Mouse (Mus musculus) CD4-positive helper T cell, adult 2 months (primary cell): ENCODE results near the gene Cd300a.

ENCODE experiments used
- DNase-seq: peaks from one replicate; pipeline ENCODE4 v3.0.0-alpha.2; 2012; ENCODE audit warnings: low read depth, missing footprints, low spot score

Gene Cd300a

DNA sequence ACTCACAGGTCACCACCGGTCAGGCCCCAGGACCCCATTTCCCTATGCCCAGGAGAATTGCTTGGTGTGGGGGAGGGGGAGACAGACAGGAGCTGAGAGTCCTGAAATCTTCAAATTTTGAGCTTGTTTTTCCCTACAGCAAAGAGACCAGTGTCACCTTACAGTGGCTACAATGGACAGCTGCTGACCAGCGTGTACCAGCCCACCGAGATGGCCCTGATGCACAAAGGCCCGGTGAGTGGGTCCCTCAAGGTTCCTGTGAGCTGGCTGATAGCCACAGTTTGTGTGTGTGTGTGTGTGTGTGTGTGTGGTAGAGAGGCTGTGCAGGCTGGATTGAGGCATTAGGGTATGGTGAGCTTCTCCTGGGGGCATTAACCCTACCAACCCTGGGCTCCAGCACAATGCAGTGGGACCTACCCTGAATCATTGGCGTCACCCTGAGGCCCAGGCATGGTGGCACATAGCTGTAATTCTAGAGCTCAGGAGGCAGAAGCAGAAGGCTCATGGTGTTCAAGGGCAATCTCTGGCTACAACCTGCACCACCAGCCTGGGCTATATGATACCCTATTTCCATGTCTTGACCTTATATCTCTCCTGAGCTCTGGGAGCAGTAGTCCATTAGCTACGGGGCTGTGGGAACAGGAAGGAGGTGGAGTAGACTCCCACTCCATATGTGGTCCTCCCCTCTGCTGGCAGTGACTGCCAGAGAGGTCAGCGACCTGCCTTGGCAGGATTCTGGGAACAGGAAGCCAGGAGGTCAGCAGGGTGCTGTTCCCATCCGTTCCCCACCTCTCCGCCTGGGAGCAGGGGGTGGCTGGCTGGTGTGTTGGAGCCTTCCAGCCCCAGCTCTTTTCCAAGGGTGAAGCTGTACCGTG lies 23.1 kb upstream of the Cd300a start:
- DNase-seq: no peak

- DNase-seq: no peak
Observed at GRCm38 (mm10) chr11:114867361-114868235, 22.2 kb upstream of the Cd300a start.

DNA sequence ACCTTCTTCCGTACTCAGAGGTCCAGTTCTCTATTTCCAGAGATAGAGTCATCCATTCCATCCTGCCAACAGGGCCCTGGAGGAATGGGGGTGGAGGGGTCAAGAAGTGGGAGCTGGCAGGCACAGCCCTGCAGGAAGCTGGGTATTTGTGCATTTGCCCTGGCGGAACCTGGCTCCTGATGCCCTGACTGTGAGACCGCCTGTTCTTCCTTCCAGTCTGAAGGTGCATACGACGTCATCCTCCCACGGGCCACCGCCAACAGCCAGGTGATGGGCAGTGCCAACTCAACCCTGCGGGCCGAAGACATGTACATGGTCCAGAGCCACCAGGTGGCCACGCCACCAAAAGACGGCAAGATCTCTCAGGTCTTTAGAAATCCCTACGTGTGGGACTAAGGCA lies 21.6 kb upstream of the Cd300a start:
- DNase-seq: no peak

DNA sequence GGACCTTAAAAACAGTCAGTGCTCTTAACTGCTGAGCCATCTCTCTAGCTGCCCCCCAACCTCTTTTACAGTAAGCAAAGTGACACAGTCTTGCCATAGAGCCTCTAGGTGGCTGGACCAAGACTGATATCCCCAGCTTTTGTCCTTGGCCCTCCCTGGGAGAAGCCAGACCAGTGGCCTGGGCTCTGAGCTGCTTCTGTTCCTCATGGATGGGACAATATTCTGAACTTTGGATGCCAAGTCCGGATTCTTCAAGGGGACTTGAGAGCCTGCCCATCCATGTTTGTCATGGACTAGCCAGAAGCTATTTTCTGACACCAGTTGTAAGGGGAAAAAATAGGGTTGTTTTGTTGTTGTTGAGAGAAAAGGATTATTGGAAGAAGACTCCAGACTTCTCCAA lies 20.1 kb upstream of the Cd300a start:
- DNase-seq: no peak

GRCm38 (mm10) chr11:114871540-114871939 lies 18.3 kb upstream of the Cd300a start:
- DNase-seq: no peak

- peak; percentile 51 for DNase-seq
Observed at GRCm38 (mm10) chr11:114873022-114873817, 16.6 kb upstream of the Cd300a start.

DNA sequence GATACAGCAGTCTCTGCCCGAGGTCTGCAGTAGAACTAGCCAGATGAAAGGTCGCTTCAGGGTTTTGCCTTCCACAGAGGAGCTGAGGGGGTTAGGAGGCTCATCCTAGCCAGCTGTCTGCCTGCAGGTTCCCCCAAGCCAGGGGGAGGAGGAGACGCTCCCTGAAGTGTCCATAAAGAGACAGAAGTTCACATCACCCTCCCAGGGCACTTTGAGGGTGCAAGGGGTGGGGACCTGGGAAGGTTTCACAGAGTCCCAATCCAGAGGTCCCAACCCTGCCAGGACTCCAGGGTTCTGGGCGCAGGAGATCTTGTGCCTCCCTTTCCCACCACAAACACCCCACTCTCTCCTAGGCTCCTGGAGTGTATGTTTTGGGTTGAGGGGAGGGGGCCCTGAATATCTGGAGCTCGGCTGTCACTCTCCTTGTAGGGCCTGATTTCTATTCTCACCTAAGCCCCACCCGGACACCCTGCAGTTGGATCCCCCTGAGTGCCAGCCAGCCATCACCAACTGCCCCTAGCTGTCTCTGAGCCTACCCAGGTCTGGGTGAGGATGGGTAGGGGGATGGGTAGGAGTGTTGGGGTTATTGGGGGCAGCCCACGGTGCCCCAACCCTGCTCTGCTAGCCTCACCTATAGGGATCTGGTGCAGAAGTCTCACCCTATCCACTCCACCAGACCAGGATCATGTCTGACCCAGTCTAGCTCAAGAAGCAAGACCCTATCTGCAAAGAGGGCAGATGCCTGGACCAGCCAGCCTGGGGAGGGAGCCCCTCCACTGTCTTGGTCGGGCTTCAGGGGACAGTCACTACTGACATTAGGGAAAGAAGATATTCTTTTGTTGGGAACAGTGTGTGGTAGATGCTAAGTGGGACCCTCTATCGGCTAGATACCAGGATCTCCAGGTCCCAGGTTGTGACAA lies 15.4 kb upstream of the Cd300a start:
- no peak for DNase-seq

DNA sequence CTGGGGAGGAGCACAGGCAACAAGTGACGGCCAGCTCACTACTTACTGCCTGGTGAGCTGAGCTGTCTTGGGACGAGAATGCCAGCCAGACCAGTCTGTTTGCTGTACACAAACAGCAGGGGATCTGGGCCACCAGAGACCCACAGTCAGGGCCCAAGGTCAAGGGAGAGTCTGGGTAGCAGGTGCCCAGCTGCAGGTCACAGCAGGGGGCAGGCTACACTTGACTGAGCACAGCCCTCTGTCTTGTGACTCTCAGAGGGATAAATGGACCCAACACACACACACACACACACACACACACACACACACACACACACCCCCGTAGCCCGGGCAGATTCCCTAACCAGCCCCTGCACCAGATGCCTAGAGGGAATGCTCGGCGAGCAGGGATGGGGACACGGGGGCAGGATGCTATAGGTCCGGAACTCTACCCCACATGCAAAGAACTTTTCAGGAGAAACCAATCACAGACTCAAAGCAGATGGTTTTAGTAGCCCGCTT lies 14.5 kb upstream of the Cd300a start:
- DNase-seq: no peak

DNA sequence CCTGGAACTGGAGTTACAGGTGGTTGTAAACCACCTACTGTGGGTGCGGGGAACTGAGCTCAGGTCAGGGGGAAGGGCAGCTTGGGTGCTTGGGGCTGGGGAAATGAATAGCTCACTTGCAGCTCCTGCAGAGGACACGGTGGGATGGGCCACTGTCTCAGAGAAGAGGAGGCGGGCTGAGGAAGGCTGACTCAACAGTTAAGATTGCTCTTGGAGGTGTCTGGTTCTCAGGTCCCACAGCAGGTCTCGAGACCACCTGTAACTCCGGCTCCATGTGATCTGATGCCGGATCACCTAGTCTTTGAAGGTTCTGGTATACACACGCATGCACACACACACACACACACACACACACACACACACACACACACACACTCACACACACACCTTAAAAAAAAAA lies 13.7 kb upstream of the Cd300a start:
- peak; percentile 75 for DNase-seq

DNA sequence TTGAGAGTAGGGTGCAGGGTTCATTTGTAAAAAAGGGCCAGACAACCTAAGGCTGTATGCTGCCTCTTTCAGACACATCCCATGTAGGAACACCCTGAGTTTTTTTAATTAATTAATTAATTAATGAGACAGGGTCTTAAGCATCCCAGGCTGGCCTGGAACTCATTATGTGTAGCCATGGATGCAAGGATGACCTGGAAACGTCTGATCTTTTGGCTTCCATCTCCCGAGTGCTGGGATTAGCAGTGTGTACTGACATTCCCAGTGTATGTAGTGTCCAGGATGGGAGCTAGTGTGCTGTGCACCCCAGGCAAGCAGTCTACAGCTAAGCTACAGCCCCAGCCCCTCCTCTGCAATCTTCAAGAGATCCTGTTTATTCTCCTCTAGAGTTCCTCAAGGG lies 13.2 kb upstream of the Cd300a start:
- peak; percentile 10 for DNase-seq

DNA sequence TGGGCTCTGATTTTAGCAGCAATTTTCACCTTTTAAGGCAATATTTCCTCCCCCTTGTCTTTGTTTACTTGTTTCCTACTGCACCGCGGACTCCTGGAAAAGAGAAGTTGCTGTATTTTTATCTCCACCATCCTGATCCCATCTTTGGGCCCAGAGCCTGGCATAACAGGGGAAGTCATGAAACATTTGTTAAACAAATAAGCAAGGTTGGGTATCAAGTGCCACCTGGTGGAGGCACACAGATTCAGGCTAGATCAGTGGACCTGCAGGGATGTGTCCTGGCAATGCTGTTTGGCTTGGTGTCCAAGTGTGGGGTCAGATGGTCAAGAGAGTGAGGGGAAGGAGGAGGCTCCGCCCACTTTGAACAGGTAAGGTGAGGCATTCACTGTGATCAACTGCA lies 12.7 kb upstream of the Cd300a start:
- peak; percentile 52 for DNase-seq

DNA sequence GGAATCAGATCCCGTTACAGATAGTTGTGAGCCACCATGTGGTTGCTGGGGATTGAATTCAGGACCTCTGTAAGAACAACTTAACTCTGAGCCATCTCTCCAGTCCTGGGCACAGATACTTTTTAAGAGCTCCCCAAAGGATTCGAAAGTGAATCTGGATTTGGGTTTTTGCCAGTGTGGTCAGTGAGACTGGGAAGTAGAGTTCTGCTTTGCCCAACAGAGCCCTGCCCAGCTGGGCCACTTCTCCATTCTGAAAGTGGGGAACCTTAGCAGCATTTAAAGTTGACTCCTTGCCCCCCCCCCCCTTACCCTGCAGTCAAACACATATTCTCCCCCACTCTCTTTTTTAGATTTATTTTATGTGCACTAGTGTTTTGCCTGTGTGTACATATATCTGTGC lies 10.2 kb upstream of the Cd300a start:
- no peak for DNase-seq

- DNase-seq: no peak
Observed at GRCm38 (mm10) chr11:114880185-114880584, 9.7 kb upstream of the Cd300a start.

GRCm38 (mm10) chr11:114880589-114880988 lies 9.3 kb upstream of the Cd300a start:
- DNase-seq: peak; percentile 32

DNA sequence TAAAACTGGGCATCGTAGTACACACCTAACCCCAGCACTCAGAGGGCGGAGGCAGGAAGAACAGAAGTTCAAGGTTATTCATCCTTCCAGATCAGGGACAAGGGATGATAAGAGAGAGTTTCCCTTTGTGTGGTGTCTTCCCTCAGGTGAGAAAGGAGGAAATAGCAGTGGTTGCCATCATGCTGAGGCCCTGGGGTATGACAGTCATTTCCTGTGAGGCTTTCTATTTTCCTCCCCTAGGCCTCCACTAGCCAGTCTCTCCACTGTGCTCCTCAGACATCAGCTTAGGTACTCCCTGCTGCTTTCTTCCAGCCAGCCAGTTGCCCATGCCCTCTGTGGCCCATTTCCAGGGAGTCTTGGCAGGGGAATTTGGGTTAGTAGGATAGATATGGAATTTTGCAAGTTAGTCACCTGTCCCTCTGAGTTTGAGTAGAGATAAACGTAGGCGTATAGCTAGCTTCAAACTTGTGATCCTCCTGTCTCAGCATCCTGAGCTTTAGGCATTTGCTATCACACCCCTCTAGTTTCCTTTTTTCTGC lies 6.5 kb upstream of the Cd300a start:
- peak; percentile 30 for DNase-seq

DNA sequence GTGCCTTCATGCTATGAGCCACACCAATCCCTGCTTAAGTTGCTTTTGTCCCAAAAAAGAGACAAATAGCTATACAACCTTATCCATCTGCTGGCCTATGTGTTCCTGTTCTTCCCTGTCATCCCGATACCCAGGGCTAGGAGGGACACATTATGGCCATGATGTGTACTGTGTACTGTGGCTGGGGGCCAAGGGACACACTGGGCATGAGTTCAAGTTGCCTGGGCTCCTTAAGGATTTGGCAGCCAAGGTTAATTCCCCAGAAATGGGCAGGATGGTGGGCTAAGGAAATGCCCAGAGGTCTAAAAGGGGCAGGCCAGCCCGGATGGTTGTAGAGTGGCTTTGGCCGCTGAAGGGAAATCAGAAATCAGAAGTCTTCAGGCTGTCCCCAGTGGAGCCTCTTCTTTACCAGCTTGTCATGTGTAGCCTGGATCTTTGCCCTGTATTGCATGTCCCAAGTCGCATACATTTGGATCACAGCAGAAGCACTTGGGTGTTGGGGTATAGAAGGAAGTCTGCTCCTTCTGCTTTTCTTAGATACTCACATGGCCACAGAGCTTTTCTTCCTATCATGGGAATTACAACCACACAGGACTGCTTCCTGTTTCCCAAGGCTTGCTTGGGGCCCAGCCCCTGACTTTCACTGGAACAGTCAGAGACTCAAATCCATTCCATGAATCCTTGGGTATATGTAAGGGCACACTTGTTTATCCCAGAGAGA lies 5.3 kb upstream of the Cd300a start:
- DNase-seq: no peak

- DNase-seq: no peak
Observed at GRCm38 (mm10) chr11:114890542-114890941, 701 bp downstream of the Cd300a start.

DNA sequence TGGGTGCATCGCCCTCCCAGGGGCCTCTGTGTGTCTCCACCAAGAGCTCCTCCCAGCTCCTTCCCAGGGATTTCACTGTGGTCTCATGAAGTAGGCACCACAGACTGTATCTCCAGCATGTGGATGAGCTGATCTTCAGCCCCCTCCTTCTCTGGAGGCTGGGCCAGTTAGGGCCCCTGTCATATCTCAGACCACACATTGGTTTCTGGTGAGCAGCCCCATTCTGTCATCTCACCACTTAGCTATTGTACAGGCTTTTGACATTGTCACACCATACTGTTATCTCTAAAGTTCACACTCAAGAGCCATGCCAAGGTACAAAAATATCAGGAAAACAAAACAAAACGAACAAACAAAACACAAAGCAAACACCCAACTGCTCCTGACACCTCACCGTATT lies 6.2 kb downstream of the Cd300a start:
- DNase-seq: no peak

DNA sequence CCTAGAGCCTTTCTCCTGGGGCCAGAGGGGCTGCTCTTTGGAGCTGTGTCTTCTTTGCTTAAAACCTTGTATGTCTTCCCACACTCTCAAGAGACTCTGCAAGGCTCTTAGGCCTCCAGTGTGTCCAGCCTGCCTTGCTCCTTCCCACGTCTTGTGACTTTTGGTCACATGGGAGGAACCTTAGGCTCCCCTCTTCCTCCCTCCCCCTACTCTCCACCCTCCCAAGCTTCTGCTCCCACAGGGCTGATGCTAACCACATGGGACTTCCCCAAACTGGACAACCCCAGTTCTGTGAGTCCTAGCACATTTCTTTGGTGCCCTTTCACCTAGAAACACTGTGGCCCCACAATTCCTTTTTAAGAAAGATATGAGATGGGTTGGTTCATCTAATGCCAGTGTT lies 8.2 kb downstream of the Cd300a start:
- DNase-seq: no peak

DNA sequence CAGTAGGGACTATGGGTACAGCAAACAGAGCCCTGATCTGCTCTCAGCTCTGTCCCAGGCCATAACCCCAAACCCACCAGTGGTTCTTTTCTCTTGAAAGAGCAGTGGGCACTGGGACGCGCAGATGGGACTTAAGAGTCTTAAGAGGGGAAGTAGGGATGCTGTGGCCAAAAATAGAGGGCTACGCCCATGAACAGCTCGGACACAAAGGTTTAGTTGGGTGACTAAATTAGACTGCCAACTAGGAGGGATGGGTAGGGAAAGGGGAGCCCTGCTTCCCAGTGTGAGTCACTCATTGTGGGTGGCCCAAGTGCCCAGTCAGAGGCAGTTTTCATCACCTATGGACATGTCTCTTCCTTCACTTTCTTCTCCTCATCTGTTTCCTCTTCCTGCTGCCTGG lies 13.4 kb downstream of the Cd300a start:
- DNase-seq: no peak
